Mouse (Mus musculus): ENCODE data around the gene Gm9887.

Gm9887 gene

GRCm38 (mm10) chr12:69360997-69361899 is 11.0 kb downstream of the Gm9887 start:
- DNase-seq (ENCODE audit: low spot score in 2 of 2) = peak; percentile 96 to 99

- DNase-seq (ENCODE audit: low spot score in 2 of 2) = peak; percentile 33 to 36
These were observed 11.6 kb downstream of the Gm9887 start for GRCm38 (mm10) chr12:69360655-69360996.

GRCm38 (mm10) chr12:69357300-69357646 is 15.0 kb downstream of the Gm9887 start:
- DNase-seq (ENCODE audit: low spot score in 2 of 2) = no peak

GRCm38 (mm10) chr12:69356546-69357299 is 15.5 kb downstream of the Gm9887 start, which contains the start of gene Nemf:
Gene Nemf (minus strand): TSS chr12:69357165.
- DNase-seq (ENCODE audit: low spot score in 2 of 2) = peak; percentile 64 to 82

- no peak for DNase-seq (ENCODE audit: low spot score in 2 of 2)
These were observed 20.6 kb downstream of the Gm9887 start for GRCm38 (mm10) chr12:69351685-69352084.

GRCm38 (mm10) chr12:69349928-69350327 is 22.3 kb downstream of the Gm9887 start:
- DNase-seq (ENCODE audit: low spot score in 2 of 2) = no peak

- no peak for DNase-seq (ENCODE audit: low spot score in 2 of 2)
These were observed 38.7 kb downstream of the Gm9887 start for GRCm38 (mm10) chr12:69333547-69333946.

GRCm38 (mm10) chr12:69332147-69332546 is 40.1 kb downstream of the Gm9887 start:
- DNase-seq (ENCODE audit: low spot score in 2 of 2) = no peak

- DNase-seq (ENCODE audit: low spot score in 2 of 2) = no peak
These were observed 41.1 kb downstream of the Gm9887 start for GRCm38 (mm10) chr12:69331187-69331586.

Data from frontal cortex, postnatal 10 days (tissue).